Mouse (Mus musculus) lung, embryonic 15.5 days (tissue): ENCODE measurements at regions not wholly inside any gene's neighbourhood (a gene's known extent, or its start where the extent isn't known, plus 50 kb on each side); places are given as distances from the start of the nearest gene placed in this dataset.

ENCODE experiments used
- ATAC-seq: fragments of 200-750 bp; cut with Nextera tagmentation; 2 replicates; pipeline ENCODE4 v1.8.0; 2017; ENCODE audit warnings: moderate number of reproducible peaks, borderline replicate concordance; ENCODE audit not compliant: low FRiP score, low TSS enrichment; ENCODE audit errors: extremely low read depth
- H3K27ac ChIP-seq: fragments of 300-500 bp; sonication (generic); 2 replicates; pipeline ENCODE4 v1.5.1; 2015; ENCODE audit warnings: moderate library complexity, mild to moderate bottlenecking, inconsistent platforms
- H3K27me3 ChIP-seq: fragments of 300-500 bp; sonication (generic); 2 replicates; pipeline ENCODE4 v1.6.1; 2015; ENCODE audit warnings: inconsistent platforms
- H3K36me3 ChIP-seq: fragments of 300-500 bp; sonication (generic); 2 replicates; pipeline ENCODE4 v1.6.1; 2015; ENCODE audit warnings: inconsistent platforms
- H3K4me1 ChIP-seq: fragments of 300-500 bp; sonication (generic); 2 replicates; pipeline ENCODE4 v1.6.1; 2015; ENCODE audit warnings: inconsistent platforms
- H3K4me2 ChIP-seq: fragments of 300-500 bp; sonication (generic); 2 replicates; pipeline ENCODE4 v1.6.1; 2015; ENCODE audit warnings: inconsistent platforms, mild to moderate bottlenecking, moderate library complexity
- H3K4me3 ChIP-seq: fragments of 300-500 bp; sonication (generic); 2 replicates; pipeline ENCODE4 v1.5.1; 2015; ENCODE audit warnings: mild to moderate bottlenecking, inconsistent platforms
- H3K9ac ChIP-seq: fragments of 300-500 bp; sonication (generic); 2 replicates; pipeline ENCODE4 v1.6.1; 2015; ENCODE audit warnings: inconsistent platforms
- H3K9me3 ChIP-seq: fragments of 300-500 bp; sonication (generic); 2 replicates; pipeline ENCODE4 v1.6.1; 2016; ENCODE audit warnings: inconsistent platforms
- WGBS: fragments of 180-500 bp; shearing (Covaris S2); methylation state at CpG from one replicate; pipeline ENCODE4 v1.1.7; 2015; 5-methylcytosine and 5-hydroxymethylcytosine counted together

DNA sequence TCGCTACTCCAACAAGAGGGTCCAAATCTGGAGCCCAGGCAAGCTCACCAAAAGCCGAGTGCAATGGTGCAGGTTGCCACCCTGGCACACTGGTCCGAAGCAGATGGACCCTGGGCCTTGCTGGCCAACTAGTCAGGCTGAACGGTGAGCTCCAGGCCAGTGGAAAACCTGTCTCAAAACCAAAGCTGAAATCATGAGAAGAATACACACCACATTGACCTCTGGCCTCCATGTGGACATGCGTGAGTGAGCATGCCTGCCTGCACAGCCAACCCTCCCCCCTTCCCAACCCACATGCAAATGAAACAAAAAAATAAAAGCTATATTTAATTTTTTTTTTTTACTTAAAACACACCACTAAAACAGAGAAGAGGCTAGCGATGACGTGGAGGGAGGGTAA, 80.8 kb downstream of the Tex35 start:
- 86% methylated on average over 7 of the region's 7 CpGs for WGBS
- H3K36me3 ChIP-seq: no peaks in the 10 kb centered on the region
- H3K4me2 ChIP-seq: no peak overlapping the region
- no peak for ATAC-seq
- H3K9ac ChIP-seq: no peak overlapping the region
- no peaks in the 10 kb centered on the region for H3K9me3 ChIP-seq
- H3K27ac ChIP-seq: no peak overlapping the region
- no peak overlapping the region for H3K4me3 ChIP-seq
- no peaks in the 10 kb centered on the region for H3K4me1 ChIP-seq
- no peaks in the 10 kb centered on the region for H3K27me3 ChIP-seq

DNA sequence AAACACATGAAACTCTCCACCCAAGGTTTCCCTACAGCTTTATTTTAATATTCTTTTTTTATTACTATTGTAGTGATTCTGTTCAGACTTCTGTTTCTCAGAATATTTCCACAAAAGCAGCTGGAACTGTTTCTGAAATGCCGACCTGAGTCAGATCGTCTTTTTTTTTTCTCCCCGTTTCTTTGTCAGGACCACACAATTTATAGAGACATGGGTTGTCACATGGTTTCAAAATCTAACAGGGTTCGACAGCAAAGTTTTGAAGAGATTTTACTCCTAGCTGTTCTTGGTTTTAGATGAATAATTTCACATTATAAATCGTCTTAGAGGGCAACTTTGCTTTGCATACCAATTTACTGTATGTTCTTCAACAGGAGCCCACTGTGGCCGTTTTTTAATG, 84.0 kb upstream of the Ralgps2 start:
- Histone ChIP-seq H3K27ac (no peak overlapping the region), H3K36me3 (no peaks in the 10 kb centered on the region), H3K9ac (no peak overlapping the region), H3K4me2 (no peak overlapping the region), H3K9me3 (no peaks in the 10 kb centered on the region), H3K4me1 (peaks cover 6% of the 10 kb centered on the region; the same call in 1 of the 2 replicates), H3K27me3 (no peaks in the 10 kb centered on the region), H3K4me3 (no peak overlapping the region)
- no peak for ATAC-seq
- WGBS: 59% methylated on average over 6 of the region's 6 CpGs

DNA sequence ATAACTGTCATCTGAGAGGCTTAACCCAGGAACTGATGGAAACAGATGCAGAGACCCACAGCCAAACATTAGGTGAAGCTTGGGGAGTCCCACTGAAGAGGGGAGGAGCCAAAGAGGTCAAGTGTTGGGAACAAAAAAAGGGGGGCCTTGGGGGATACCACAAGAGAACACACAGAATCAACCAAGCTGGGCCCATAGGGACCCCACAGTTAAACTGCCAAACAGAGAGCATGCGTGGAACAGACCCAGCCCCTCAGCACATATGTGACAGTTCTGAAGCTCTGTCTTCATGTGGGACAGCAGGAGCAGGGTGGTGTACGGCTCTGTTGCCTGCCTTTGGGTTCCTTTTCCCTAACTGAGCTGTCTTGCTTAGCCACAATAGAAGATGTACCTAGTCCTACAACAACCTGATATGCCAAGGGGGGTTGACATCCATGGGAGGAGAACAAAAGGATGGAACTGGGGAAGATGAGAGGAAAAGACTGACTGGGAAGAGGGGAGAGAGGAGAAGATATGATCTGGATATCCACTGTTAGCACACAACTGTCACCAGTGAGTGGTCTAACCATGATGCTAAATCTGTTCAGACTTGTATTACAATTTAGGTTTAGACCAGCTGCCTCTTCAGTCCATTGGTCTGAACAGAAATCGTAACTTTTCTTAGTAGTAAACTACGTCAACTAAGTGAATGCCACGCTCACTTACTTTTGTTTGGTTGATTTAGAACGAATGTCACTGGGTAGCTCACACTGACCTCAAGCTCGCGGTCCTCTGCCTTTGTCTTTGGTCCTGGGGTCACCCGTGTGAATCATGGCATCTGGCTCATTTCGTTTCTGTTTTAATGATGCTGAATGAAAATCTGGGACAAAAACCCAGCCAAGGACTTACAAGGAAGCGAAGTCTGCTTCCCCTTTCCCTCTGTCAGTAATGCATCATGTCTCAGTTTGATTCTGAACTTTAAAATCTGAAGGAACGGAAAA, 83.3 kb upstream of the Ralgps2 start:
- no peak overlapping the region for H3K4me3 ChIP-seq
- 74% methylated on average over 12 of the region's 12 CpGs for WGBS

DNA sequence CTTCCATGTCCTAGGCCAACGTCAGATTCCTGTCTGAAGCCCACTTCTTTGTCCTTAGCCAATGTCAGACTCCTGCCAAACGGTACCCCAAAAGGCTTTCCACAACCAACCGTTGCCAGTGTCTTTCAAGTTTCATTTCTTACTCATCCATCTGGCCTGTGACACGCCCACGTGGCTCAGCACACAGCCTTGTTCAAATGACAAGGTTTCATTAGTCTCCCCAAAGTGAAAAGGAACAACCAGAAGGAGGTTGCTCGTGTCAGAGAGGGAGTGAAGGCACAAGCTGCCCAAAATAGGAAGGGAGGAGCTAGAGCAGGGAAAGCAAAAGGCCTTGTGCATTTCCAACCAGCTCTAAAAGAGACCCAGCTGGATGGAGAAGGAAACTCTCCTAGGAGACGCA, 80.5 kb upstream of the Ralgps2 start:
- H3K27ac ChIP-seq: no peak overlapping the region
- no peaks in the 10 kb centered on the region for H3K9me3 ChIP-seq
- 59% methylated on average over 7 of the region's 7 CpGs for WGBS
- H3K4me3 ChIP-seq: no peak overlapping the region
- no peak overlapping the region for H3K9ac ChIP-seq
- no peak for ATAC-seq
- no peak overlapping the region for H3K4me2 ChIP-seq
- no peaks in the 10 kb centered on the region for H3K36me3 ChIP-seq
- H3K4me1 ChIP-seq: peaks cover 12% of the 10 kb centered on the region; the same call in 1 of the 2 replicates
- no peaks in the 10 kb centered on the region for H3K27me3 ChIP-seq

More for the DNA sequence above, 83.3 kb upstream of the Ralgps2 start:
- H3K4me1 ChIP-seq: peaks cover 6% of the 10 kb centered on the region; the same call in 1 of the 2 replicates
- H3K27me3 ChIP-seq: no peaks in the 10 kb centered on the region
- no peaks in the 10 kb centered on the region for H3K36me3 ChIP-seq
- ATAC-seq: no peak
- H3K9me3 ChIP-seq: no peaks in the 10 kb centered on the region
- no peak overlapping the region for H3K27ac ChIP-seq
- no peak overlapping the region for H3K9ac ChIP-seq
- no peak overlapping the region for H3K4me2 ChIP-seq

DNA sequence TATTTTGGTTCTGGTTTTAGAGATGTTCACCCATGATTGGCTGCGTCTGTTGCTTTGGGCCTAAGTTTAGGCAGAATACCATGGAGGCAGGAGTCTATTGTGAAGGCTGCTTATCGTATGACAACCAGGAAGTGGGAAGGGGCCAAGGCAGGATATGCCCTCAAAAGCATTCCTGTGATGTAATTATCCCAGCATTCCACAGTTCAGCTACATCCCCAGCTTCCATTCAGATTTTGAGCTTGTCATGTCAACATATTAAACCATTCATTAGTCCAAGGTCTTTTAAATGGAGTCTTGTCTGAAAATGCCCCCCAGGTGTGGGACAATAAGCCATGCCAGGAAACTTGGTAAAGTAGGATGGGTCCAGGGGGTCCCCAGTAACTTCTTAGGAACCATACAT, 79.3 kb upstream of the Ralgps2 start:
- Histone ChIP-seq H3K4me1 (peaks cover 21% of the 10 kb centered on the region), H3K9ac (no peak overlapping the region), H3K4me2 (no peak overlapping the region), H3K9me3 (no peaks in the 10 kb centered on the region), H3K36me3 (no peaks in the 10 kb centered on the region), H3K27ac (no peak overlapping the region), H3K27me3 (no peaks in the 10 kb centered on the region), H3K4me3 (no peak overlapping the region)
- ATAC-seq: no peak
- WGBS: 66% methylated on average over 2 of the region's 2 CpGs

DNA sequence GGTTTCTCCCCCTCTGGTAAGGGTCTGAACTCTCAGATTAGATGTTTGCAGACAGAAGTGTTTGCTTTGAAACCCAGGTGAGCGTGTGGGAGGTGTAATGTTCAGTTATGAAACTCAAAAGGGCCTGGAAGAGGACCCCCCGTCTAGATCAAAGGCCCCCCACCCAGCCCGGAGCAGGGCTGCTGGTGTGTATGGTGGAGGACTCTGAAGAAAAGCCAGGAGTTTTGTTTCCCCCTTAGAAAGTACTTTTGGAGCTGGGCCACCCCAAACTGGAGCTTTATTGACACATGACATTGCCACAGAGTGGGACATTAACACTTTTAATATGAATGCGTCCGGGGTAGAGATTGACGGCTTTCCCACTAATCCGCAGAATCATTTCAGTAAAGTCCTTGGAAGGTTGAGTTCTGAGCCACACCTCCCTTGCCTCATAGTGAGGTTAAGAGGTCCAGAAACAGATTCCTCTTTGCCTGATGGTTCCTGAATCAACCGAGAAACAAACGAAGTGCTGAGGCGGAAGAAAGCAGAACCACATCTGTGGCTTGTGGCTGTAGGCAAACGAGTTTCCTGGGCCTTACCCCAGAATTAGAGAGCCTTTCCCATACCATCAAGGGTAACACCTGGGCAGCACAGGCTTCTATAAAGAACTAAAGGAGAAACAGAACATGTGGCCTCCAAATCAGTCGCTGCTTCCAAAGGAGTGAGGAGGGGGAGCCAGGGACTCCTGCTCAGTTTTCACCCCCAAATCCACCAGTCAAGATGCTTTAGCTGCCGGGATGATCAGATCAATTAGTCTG, 78.0 kb upstream of the Ralgps2 start:
- H3K27me3 ChIP-seq: no peaks in the 10 kb centered on the region
- 58% methylated on average over 13 of the region's 13 CpGs for WGBS
- H3K27ac ChIP-seq: peak overlapping the region; percentile 25; the same call in 1 of the 2 replicates
- no peak overlapping the region for H3K4me3 ChIP-seq
- ATAC-seq: no peak
- H3K4me1 ChIP-seq: peaks cover 34% of the 10 kb centered on the region
- H3K36me3 ChIP-seq: no peaks in the 10 kb centered on the region
- H3K9ac ChIP-seq: no peak overlapping the region
- H3K4me2 ChIP-seq: no peak overlapping the region
- H3K9me3 ChIP-seq: no peaks in the 10 kb centered on the region

DNA sequence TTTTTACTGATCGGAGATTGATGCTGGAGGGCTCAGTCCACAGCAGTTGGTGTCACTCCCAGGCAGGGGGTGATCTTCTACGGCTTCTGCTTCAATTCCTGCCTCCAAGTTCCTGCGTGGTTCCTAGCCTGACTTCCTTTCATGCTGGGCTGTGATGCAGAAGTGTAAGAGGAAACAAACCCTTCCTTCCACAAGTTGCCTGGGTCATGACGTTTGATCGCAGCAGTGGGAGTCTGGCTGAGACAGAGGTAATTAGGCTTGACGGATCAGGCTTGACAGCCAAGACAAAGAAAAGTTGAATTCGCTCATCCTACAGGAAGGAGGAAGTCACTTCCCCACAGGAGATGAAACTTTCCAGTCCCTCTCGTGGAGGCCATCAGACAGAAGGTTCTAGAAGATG, 77.2 kb upstream of the Ralgps2 start:
- no peak overlapping the region for H3K4me2 ChIP-seq
- no peaks in the 10 kb centered on the region for H3K27me3 ChIP-seq
- H3K27ac ChIP-seq: no peak overlapping the region
- H3K36me3 ChIP-seq: no peaks in the 10 kb centered on the region
- ATAC-seq: no peak
- H3K4me3 ChIP-seq: no peak overlapping the region
- H3K9ac ChIP-seq: no peak overlapping the region
- H3K4me1 ChIP-seq: peaks cover 35% of the 10 kb centered on the region
- 48% methylated on average over 8 of the region's 8 CpGs for WGBS
- no peaks in the 10 kb centered on the region for H3K9me3 ChIP-seq

DNA sequence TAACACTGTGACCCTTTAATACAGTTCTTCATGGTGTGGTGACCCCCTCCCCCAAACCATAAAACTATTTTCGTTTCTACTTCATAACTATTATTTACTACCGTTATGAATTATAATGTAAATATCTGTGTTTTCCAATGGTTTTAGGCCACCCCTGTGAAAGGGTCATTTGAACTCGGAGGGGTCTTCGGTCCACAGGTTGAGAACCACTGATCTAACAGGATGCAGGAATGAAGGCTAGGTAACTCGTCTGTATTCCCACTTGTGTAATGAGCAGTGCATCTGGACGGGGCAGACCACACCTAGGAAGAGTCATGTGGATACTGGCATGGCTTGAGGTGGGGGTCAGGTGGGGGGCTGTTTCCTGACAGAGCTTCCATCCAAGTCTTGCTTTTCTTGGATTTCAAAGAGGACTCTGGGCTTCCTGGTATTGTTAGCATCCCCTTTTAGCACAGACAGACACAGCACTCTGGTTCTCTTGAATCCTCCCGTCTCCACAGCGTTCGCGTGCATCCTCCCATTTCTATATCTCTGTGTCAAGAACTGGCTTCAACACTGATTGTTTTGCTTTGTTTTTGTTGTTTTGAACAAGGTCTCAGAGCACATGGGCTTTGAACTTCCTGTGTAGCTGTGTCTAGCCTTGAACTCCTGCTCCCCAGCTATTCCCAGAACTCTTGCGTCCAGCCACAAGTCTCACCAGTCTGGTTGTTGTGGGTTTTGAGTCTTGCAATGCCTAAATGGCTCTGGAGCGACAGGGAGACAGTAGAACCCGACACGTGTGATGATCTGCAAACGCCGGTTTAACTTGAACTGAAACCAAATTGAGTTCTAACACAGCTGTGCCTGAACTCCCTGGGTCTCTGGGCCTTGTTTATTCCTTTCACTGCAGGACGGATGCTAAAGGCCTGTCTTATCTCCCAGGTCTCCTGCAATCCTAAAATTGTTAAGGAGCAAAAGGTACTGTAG, 75.4 kb upstream of the Ralgps2 start:
- WGBS: 69% methylated on average over 17 of the region's 17 CpGs
- Histone ChIP-seq H3K4me2 (no peak overlapping the region), H3K9ac (no peak overlapping the region), H3K27ac (no peak overlapping the region), H3K36me3 (no peaks in the 10 kb centered on the region), H3K4me3 (no peak overlapping the region), H3K4me1 (peaks cover 29% of the 10 kb centered on the region), H3K27me3 (no peaks in the 10 kb centered on the region), H3K9me3 (no peaks in the 10 kb centered on the region)
- ATAC-seq: no peak

DNA sequence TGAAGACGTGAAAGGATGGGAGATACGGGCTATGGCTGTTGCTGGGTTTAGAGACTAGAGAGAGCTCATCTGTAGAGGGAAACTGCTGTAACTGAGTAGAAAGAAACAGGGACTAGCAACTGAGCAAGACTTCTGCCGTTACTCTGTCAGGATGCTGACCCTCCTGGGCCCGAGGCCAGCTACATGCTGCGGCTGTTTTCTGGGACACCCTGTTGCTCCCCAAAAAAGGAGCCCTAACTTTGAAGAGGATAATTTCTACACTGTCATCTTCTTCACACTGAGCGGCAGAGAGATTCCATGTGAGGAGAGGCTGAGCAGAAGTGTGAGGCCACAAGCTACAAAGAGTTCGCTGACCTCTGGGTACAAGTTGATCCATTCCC, 74.2 kb upstream of the Ralgps2 start:
- no peak for ATAC-seq
- H3K4me1 ChIP-seq: peaks cover 34% of the 10 kb centered on the region
- no peak overlapping the region for H3K4me2 ChIP-seq
- WGBS: 56% methylated on average over 7 of the region's 7 CpGs
- H3K27ac ChIP-seq: peak overlapping the region; percentile 53
- H3K9me3 ChIP-seq: no peaks in the 10 kb centered on the region
- H3K27me3 ChIP-seq: no peaks in the 10 kb centered on the region
- H3K36me3 ChIP-seq: no peaks in the 10 kb centered on the region
- no peak overlapping the region for H3K9ac ChIP-seq
- no peak overlapping the region for H3K4me3 ChIP-seq

DNA sequence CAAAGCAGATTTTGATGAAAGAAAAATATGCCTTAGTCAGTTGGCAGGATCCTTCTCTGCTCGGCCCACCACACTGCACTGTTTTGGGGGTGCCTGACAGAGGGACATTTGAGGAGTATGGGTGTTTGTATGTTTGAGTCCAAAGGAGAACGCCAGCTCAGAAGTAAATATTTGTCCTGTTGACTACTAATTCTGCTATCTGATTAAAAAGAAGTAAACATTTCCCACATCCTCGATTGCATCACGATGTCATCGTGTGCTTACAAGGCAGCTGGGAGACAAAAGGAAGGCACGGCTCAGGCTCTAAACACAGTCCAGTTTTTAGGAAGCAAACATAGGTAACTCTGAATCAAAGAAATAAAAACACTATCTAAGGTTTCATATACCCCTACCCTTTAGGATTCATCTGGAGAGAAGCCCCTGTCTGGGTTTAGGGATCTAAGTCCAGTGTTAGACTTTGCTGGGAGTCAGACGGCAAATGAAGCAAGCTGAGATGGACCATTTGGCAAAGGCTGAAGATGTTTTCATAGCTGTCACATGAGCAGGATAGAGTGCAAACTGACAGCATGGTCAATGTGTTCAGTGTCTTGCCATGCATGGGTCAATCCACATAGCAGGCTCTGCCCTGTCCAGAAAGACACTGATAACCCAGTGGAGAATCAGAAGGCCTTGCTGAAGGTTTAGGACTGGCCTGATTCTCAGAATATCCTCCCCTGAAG, 73.7 kb upstream of the Ralgps2 start:
- H3K27me3 ChIP-seq: no peaks in the 10 kb centered on the region
- H3K36me3 ChIP-seq: no peaks in the 10 kb centered on the region
- WGBS: 16% methylated on average over 7 of the region's 7 CpGs
- no peak overlapping the region for H3K9ac ChIP-seq
- ATAC-seq: peak; percentile 33; the same call in 1 of the 2 replicates
- peaks cover 34% of the 10 kb centered on the region for H3K4me1 ChIP-seq
- peak overlapping the region; percentile 53 for H3K27ac ChIP-seq
- H3K9me3 ChIP-seq: no peaks in the 10 kb centered on the region
- H3K4me2 ChIP-seq: no peak overlapping the region
- H3K4me3 ChIP-seq: no peak overlapping the region

DNA sequence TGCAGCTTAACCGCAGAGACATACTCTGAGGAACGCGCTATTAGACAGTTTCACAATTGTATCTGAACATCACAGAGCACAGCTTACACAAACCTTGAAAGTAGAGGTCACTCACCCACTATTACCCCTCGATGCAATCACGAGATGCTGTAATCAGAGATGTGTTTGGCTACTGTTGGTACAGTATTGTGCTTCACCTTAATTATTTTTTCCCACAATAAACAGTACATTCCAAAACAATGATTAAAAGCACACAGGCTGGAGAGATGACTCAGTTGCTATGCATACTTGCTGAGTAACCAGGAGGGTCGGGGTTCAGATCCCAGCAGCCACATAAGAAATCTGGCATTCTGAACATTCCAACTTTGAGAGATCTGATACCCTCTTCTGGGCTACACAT, 71.8 kb upstream of the Ralgps2 start:
- H3K4me3 ChIP-seq: no peak overlapping the region
- H3K9ac ChIP-seq: no peak overlapping the region
- ATAC-seq: no peak
- H3K9me3 ChIP-seq: no peaks in the 10 kb centered on the region
- no peaks in the 10 kb centered on the region for H3K27me3 ChIP-seq
- no peak overlapping the region for H3K27ac ChIP-seq
- H3K36me3 ChIP-seq: no peaks in the 10 kb centered on the region
- H3K4me1 ChIP-seq: peaks cover 38% of the 10 kb centered on the region
- WGBS: 92% methylated on average over 6 of the region's 6 CpGs
- H3K4me2 ChIP-seq: no peak overlapping the region
